Mouse (Mus musculus) CH12.LX (cell line): ENCODE results near the gene Adamtsl4.

Experiments
- CTCF ChIP-seq, 2 experiments: IDR thresholded peaks in 1 of 2; conservative IDR thresholded peaks in 1 of 2; 2 replicates each; pipeline ENCODE4 v1.5.1; 2011 to 2012; ENCODE audit warnings: low read depth in 2 of 2, low read length in 2 of 2, improper control_type of control experiment in 1 of 2, inconsistent platforms in 1 of 2, mild to moderate bottlenecking in 1 of 2, moderate library complexity in 1 of 2
- MAFK ChIP-seq: IDR thresholded peaks from 2 replicates; pipeline ENCODE4 v1.6.1; 2011; ENCODE audit warnings: low read length, improper control_type of control experiment; ENCODE audit not compliant: insufficient replicate concordance
- SMC3 ChIP-seq: IDR thresholded peaks from 2 replicates; pipeline ENCODE4 v1.6.1; 2011; ENCODE audit warnings: low read depth, low read length, improper control_type of control experiment
- ZC3H11A ChIP-seq: IDR thresholded peaks from 2 replicates; pipeline ENCODE4 v1.6.1; 2012; ENCODE audit warnings: low read depth, mild to moderate bottlenecking, inconsistent platforms, low read length, improper control_type of control experiment
- ZNF384 ChIP-seq: IDR thresholded peaks from 2 replicates; pipeline ENCODE4 v1.6.1; 2012; ENCODE audit warnings: low read depth, low read length, improper control_type of control experiment, inconsistent platforms

DNA sequence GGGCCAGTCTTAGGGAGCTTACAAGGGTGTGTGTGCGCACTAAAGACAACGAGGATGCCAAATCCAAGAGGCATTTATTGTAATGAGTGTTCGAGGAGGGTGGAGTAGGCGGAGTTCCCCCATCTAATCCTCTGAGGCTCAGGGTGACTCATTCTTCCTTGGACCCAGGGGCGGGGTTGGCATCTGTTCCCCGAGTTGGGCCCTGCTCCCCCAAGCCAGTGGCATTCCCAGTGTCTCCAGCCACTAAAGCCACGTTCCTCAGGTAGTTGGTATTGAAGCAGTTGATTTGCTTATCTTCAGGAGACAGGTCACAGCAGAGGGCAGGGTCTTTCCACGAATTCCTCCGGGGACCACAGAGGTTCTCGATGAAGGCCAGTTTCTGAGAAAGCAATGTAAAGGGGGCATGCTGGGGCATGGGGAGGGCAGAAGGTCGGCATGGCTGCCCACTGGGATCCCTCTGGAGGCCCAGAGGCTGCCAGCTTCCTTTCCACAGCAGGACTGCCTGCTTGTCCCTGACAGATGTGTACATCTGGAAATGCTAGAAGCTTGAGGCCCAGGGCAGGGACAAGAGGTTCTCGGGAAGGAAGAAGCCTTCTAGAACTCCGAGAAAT lies 46.5 kb upstream of the Adamtsl4 start:
- no peak for TF ChIP-seq MAFK
- no peak for TF ChIP-seq CTCF (conservative IDR thresholded peaks at IDR 0.05 in 1 of 2, IDR thresholded peaks at IDR 0.05 in 1 of 2; ENCODE audit: low read depth in 2 of 2, low read length in 2 of 2)
- no peak for TF ChIP-seq ZNF384
- TF ChIP-seq ZC3H11A, result no peak
- TF ChIP-seq SMC3, result no peak
